Mouse (Mus musculus): ENCODE results near the gene Mrpl21. TPM values are rescaled to one million over a fixed set of nuclear protein-coding genes. Genes with fewer than 3 reads are reported as not detected.
A peak's percentile ranks its signal among the peaks of the same experiment; 100 is the strongest.

The Mrpl21 gene
- polyA plus RNA-seq, 1 experiment, result 39.3 TPM

- no peaks in the 10 kb centered on the region; the same call in 1 of the 2 replicates for H3K4me1 ChIP-seq (ENCODE audit: control insufficient read depth, insufficient read depth, low read length)
- TF ChIP-seq POLR2A (IDR thresholded peaks at IDR 0.05; ENCODE audit: borderline replicate concordance, control insufficient read depth, low read depth, low read length) (no peak), CTCF (IDR thresholded peaks at IDR 0.05; ENCODE audit: control insufficient read depth, insufficient read depth, low read length) (no peak)
- 60% methylated on average over 4 of the region's 4 CpGs for WGBS
These were observed 815 bp upstream of the Mrpl21 start for GRCm38 (mm10) chr19:3281886-3282285.

GRCm38 (mm10) chr19:3289006-3289405, 6.3 kb downstream of the Mrpl21 start:
- Histone ChIP-seq H3K4me1 (ENCODE audit: control insufficient read depth, insufficient read depth, low read length) (no peaks in the 10 kb centered on the region), H3K27ac (ENCODE audit: control insufficient read depth, insufficient read depth, low read depth, low read length, poor library complexity) (no peak overlapping the region), H3K4me3 (replicated peaks; ENCODE audit: control insufficient read depth, low read depth, low read length) (no peak overlapping the region)
- WGBS, result 83% methylated on average over 1 of the region's 1 CpGs
- TF ChIP-seq POLR2A (IDR thresholded peaks at IDR 0.05; ENCODE audit: borderline replicate concordance, control insufficient read depth, low read depth, low read length) (no peak), CTCF (IDR thresholded peaks at IDR 0.05; ENCODE audit: control insufficient read depth, insufficient read depth, low read length) (no peak)

More at GRCm38 (mm10) chr19:3281886-3282285, 815 bp upstream of the Mrpl21 start:
- Histone ChIP-seq H3K27ac (ENCODE audit: control insufficient read depth, insufficient read depth, low read depth, low read length, poor library complexity) (no peak overlapping the region), H3K4me3 (replicated peaks; ENCODE audit: control insufficient read depth, low read depth, low read length) (peak overlapping the region; percentile 5)

GRCm38 (mm10) chr19:3292028-3292427, 9.3 kb downstream of the Mrpl21 start:
- TF ChIP-seq POLR2A (IDR thresholded peaks at IDR 0.05; ENCODE audit: borderline replicate concordance, control insufficient read depth, low read depth, low read length) (no peak), CTCF (IDR thresholded peaks at IDR 0.05; ENCODE audit: control insufficient read depth, insufficient read depth, low read length) (peak; percentile 78)
- Histone ChIP-seq H3K4me3 (replicated peaks; ENCODE audit: control insufficient read depth, low read depth, low read length) (no peak overlapping the region), H3K27ac (ENCODE audit: control insufficient read depth, insufficient read depth, low read depth, low read length, poor library complexity) (no peak overlapping the region), H3K4me1 (ENCODE audit: control insufficient read depth, insufficient read depth, low read length) (no peaks in the 10 kb centered on the region)
- WGBS, result 63% methylated on average over 2 of the region's 2 CpGs

- Histone ChIP-seq H3K27ac (ENCODE audit: control insufficient read depth, insufficient read depth, low read depth, low read length, poor library complexity) (no peak overlapping the region), H3K4me3 (replicated peaks; ENCODE audit: control insufficient read depth, low read depth, low read length) (no peak overlapping the region), H3K4me1 (ENCODE audit: control insufficient read depth, insufficient read depth, low read length) (no peaks in the 10 kb centered on the region)
- 87% methylated on average over 1 of the region's 1 CpGs for WGBS
- TF ChIP-seq CTCF (IDR thresholded peaks at IDR 0.05; ENCODE audit: control insufficient read depth, insufficient read depth, low read length), result no peak
- no peak for TF ChIP-seq POLR2A (IDR thresholded peaks at IDR 0.05; ENCODE audit: borderline replicate concordance, control insufficient read depth, low read depth, low read length)
These were observed 10.3 kb downstream of the Mrpl21 start for GRCm38 (mm10) chr19:3292993-3293392.

DNA sequence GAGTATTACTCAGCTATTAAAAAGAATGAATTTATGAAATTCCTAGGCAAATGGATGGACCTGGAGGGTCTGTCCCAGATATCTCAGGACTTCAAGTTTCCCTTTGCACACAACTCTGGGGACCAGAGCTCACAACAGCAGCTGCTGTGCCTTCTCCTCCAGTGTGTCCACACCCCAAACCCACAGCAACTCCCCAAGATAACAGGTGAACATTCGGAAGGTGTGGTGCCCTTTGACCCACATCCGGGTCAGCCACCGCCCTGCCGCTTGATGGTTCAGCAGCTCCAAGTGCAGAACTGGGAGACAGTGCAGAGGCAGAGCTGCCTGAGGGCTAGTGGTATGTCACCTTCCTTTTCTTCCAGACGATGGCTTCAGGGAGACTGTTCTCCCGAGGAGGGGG, 12.5 kb downstream of the Mrpl21 start:
- no peak overlapping the region for H3K4me3 ChIP-seq (replicated peaks; ENCODE audit: control insufficient read depth, low read depth, low read length)
- H3K4me1 ChIP-seq (ENCODE audit: control insufficient read depth, insufficient read depth, low read length), result no peaks in the 10 kb centered on the region
- TF ChIP-seq CTCF (IDR thresholded peaks at IDR 0.05; ENCODE audit: control insufficient read depth, insufficient read depth, low read length) (no peak), POLR2A (IDR thresholded peaks at IDR 0.05; ENCODE audit: borderline replicate concordance, control insufficient read depth, low read depth, low read length) (no peak)
- no peak overlapping the region for H3K27ac ChIP-seq (ENCODE audit: control insufficient read depth, insufficient read depth, low read depth, low read length, poor library complexity)
- 88% methylated on average over 6 of the region's 6 CpGs for WGBS

- TF ChIP-seq POLR2A (IDR thresholded peaks at IDR 0.05; ENCODE audit: borderline replicate concordance, control insufficient read depth, low read depth, low read length) (no peak), CTCF (IDR thresholded peaks at IDR 0.05; ENCODE audit: control insufficient read depth, insufficient read depth, low read length) (no peak)
- Histone ChIP-seq H3K4me3 (replicated peaks; ENCODE audit: control insufficient read depth, low read depth, low read length) (no peak overlapping the region), H3K27ac (ENCODE audit: control insufficient read depth, insufficient read depth, low read depth, low read length, poor library complexity) (no peak overlapping the region), H3K4me1 (ENCODE audit: control insufficient read depth, insufficient read depth, low read length) (no peaks in the 10 kb centered on the region)
These were observed 14.3 kb downstream of the Mrpl21 start for GRCm38 (mm10) chr19:3297034-3297433.

GRCm38 (mm10) chr19:3297775-3298174, 15.1 kb downstream of the Mrpl21 start:
- H3K27ac ChIP-seq (ENCODE audit: control insufficient read depth, insufficient read depth, low read depth, low read length, poor library complexity), result no peak overlapping the region
- no peak overlapping the region for H3K4me3 ChIP-seq (replicated peaks; ENCODE audit: control insufficient read depth, low read depth, low read length)
- WGBS, result 78% methylated on average over 7 of the region's 7 CpGs
- H3K4me1 ChIP-seq (ENCODE audit: control insufficient read depth, insufficient read depth, low read length), result no peaks in the 10 kb centered on the region
- no peak for TF ChIP-seq CTCF (IDR thresholded peaks at IDR 0.05; ENCODE audit: control insufficient read depth, insufficient read depth, low read length)
- no peak for TF ChIP-seq POLR2A (IDR thresholded peaks at IDR 0.05; ENCODE audit: borderline replicate concordance, control insufficient read depth, low read depth, low read length)

DNA sequence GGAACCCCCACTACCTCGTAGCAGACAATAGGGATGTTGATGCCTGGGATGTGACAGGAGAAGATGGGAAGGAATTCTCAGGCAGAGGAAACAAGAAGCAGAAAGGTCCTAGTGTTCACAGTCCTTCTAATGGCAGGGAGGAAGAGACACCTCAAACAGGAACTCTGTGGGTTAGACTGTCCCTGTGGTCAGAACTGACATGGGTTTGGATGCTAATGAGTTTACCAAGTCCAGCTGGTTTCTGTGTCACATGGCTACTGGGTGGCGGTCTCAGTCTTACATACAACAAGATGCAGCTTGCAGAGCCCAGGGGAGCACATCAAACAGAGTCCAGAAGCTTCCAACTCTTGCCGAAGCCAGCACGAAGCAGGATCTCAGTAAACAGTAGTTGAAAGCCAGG, 21.3 kb downstream of the Mrpl21 start:
- Histone ChIP-seq H3K4me3 (replicated peaks; ENCODE audit: control insufficient read depth, low read depth, low read length) (no peak overlapping the region), H3K4me1 (ENCODE audit: control insufficient read depth, insufficient read depth, low read length) (no peaks in the 10 kb centered on the region; the same call in 1 of the 2 replicates), H3K27ac (ENCODE audit: control insufficient read depth, insufficient read depth, low read depth, low read length, poor library complexity) (no peak overlapping the region)
- WGBS, result 31% methylated on average over 4 of the region's 4 CpGs
- TF ChIP-seq CTCF (IDR thresholded peaks at IDR 0.05; ENCODE audit: control insufficient read depth, insufficient read depth, low read length) (no peak), POLR2A (IDR thresholded peaks at IDR 0.05; ENCODE audit: borderline replicate concordance, control insufficient read depth, low read depth, low read length) (no peak)

Measured in bone marrow, adult 2 months (tissue).